Mouse (Mus musculus) right cerebral cortex, adult 2 months (tissue): ENCODE measurements at regions not wholly inside any gene's neighbourhood (a gene's known extent, or its start where the extent isn't known, plus 50 kb on each side); places are given as distances from the start of the nearest gene placed in this dataset.
A peak's percentile ranks its signal among the peaks of the same experiment; 100 is the strongest.

Source experiments
- DNase-seq, 2 experiments: peaks; one replicate each; pipeline ENCODE4 v3.0.0; 2021 to 2022; ENCODE audit warnings: low spot score in 2 of 2

DNA sequence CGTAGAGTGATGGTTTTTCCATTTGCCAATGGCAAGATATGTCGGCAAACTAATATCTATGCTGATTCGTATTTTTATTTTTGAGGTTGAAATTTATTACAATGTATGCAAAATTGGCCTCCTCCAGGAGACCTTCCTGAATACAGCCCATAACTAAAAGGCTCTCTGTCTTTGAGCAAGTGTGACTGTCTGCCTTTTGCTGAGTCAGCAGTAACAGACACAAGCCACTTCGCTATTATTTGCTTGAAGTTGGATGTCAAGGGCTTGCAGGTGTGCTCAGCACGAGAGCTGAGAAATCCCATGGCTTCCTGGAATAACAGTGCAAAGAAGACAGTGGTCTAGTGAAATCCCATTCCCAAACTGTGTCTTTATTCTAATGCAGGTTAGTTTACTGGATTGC lies 56.9 kb downstream of the Dmrt2 start:
- DNase-seq = no peak

DNA sequence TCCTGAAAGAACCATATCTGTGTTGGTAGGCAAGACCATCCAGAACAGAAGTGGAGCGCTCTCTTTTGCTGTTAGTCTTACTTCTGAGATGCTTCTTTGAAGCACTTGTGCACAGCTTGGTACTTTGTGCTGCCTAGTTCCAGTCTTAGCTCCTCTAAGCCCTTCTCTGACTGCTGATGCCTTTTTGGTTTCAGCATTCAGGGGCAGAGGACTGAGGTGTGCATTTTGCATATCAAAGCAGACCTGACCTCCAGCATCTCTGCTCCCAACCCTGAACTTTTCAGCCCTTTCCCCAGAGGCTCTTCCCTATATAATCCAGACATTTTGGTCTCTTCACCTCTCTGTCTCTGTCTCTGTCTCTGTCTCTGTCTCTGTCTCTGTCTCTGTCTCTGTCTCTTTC lies 57.4 kb downstream of the Dmrt2 start:
- DNase-seq = no peak

DNA sequence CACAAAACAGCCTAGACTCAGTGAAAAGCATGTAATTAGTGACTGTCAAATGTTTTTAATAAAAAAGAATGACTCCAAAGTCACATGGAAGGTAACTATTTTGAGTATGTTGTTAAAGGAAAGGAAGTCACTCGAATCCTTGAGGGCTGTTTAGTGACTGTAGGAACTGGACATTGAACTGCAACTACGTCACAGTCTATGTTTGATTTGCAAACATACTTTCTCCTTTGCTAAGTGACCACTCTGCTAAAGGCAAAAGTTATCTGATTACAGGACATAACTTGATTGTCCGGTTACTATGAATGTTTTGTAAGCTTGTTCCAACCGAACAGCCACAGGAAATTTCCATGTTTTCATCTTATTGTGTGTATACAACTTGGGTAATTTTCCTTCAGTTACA lies 106.2 kb downstream of the Dmrt2 start:
- no peak for DNase-seq

DNA sequence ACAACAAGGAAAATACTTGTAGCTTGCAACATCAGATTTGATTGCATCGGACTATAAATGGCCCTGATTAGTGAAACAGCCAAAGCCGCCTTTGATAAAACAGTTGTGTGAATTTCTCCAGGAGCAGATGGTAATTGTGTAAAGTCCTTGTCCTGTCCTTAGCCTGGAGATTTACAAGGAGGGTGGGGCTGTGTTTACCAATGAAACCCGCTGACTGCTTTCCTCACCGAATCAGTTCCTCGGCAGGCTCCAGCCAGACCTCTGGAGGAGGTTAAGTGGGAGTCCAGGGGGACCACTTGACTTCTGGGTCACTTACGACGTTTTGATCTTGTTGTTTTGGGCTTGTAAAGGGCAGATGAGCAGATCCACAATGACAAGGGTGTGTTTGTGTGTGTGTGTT lies 107.1 kb downstream of the Dmrt2 start:
- DNase-seq = no peak

DNA sequence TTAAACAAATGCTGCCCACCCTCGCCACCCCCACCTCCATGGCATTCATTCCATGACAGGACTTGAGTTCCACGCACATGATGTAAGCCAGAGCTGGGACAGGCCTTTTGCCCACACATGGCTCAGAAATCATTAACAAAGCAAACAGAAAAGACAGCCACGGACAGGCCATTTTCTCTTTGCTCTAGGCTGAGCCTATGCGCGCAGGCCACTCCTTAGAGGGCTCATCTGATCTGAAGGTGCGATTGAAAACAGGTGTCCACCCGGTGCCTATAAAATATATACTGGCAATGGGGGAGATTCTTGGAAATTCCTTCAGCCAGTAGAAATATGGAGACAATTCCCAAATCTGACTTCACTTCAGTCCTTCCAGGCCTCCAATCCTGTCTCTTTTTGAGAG lies 109.1 kb downstream of the Dmrt2 start:
- DNase-seq = no peak

DNA sequence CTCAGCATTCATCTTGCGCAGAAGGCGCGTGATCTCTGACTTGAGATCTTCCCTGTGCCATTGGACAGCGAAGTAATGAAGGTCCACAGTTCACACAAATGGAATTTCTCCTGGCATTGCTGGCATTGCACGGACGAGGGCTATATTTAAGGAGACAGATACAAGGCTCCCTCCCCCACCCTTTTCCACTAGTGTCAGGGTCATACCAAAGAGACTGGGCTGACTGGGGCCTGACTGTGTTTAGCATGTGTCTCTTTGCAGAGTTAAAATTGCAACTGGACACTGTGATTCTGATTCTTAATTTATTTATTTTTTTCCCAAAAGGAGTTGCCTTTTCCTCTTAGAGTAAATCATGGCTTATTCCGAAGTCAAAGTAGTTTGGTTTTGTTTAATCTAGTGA lies 130.5 kb downstream of the Dmrt2 start:
- DNase-seq = no peak

DNA sequence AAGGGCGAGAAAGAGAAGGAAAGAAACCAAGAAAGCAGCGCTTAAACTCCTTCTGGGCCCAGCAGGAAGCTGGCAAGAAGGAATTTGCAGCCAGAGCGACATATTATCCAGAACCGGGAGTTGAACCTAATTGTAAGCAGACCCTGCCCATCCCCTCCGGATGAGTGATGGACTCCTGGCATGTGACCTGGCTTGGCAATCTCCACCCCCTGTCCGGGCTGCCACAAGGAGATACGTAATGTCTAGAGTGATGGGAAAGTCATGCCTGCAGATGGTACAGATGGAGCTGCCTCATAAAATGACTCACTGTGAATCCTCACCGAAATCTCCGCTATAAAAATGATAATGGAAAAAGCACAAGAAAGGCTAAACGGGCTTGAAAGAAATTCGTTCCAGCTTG lies 133.1 kb downstream of the Dmrt2 start:
- DNase-seq = peak; percentile 42 to 53

DNA sequence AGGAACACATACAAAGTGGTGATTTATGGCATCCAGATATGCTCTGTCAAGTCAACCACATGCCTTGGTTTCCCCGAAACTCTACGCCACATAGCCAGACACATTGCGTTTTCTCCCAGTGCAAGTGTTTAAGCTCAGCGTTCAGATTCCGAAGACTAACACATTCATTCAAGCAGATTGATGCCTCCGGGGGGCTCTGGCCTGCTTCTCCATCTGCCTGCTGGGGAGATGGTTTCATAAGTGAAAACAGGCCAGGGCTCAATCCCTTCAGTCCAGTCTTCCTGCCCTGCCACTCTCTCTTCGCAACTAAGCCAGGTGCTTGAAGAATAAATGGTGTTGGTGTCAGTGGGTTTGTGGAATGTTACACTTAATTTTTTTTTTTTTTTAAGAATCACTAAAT lies 141.4 kb downstream of the Dmrt2 start:
- no peak for DNase-seq

DNA sequence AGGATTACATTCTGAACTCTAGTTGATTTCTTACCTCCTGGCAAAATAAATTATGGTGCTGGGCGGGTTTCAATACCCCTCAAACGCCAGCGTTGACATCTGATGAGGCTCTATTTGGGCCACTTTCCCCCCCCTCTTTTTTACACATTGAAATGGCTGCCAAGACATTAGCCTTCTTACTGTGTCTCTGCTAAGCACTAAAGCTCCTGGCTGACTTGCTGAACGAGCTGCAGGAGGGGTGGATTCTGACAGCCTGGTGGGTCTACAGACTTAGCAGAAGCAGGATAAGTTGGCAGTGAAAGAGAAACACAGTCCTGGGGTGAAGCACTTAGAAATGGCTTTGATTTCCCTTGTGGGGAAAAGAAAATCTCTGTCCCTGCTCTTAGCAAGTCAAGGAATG lies 172.9 kb downstream of the Dmrt2 start:
- DNase-seq = no peak

DNA sequence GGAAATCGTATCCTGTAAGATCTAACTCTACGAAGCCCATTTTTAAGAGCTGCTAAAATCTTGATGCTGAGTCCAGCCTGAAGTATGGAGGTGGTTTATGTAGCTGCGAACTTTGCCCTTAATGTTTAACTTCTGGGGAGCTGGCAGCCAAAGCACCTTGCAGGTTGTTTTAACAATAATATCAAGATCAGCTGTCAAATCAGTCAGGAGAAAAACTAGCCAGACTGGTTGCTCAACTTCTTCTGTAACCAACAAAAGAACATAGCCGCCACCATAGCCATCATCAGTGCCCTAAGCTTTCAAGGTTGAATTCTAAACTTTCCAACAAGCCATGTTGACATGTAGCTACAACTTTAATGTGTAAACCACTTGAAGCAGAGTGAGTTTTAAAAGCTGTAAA lies 184.1 kb downstream of the Dmrt2 start:
- DNase-seq = no peak

DNA sequence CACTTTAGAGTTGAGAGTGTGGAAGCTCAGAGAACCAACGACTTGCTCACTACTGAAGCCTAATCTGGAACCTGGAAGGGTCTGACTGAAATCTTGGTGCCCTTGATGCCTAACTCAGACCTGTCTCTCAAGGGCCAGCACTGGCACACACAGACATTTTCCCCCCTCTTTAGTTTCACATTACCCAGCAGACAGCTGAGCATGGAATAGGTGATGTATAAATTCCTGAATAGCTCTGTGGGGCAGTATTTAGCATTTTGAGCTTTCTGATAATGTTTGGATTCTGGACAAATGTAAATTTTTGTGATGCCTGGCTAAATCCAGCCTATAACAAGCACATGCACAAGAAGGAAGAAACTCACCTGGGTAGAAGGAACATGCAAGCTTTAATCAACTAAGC lies 191.1 kb downstream of the Dmrt2 start:
- no peak for DNase-seq

DNA sequence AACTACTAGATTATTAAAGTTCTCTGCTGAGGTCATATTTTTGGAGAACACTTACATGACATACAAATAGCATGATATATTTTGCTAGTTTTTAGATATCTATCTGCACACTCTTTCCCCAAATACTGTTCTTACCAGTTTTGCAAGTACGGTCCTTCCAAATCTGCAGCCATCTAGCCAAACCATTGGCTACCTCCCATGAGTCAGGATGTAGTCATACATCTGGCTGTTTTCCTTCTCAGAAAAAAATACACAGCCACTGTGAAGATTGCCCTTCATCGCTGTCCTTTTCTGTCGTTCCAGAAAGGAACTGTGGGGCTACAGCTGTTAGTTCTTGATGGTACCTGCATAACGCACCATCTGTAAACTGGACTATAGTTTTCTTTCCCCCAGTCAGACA lies 234.5 kb downstream of the Dmrt2 start:
- DNase-seq = no peak

DNA sequence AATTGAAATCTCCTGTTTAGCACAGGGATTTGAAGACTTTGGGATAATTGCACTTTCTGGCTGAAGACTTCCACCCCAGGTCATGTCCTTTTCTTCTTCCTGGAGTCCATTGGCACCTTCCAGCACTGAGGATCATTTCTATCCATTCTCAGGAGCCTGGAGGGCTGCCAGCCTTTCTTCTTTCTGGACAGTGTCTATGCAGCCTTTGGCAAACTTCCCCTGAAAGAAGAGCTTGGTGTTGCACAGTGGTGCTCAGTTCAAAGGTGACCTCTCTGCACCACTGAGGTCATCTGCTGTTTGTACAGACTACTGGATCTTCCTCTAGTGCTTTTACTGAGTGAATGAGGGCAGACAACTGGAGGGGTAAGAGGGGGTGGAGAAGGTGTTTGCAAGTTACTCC lies 249.8 kb downstream of the Dmrt2 start:
- no peak for DNase-seq

DNA sequence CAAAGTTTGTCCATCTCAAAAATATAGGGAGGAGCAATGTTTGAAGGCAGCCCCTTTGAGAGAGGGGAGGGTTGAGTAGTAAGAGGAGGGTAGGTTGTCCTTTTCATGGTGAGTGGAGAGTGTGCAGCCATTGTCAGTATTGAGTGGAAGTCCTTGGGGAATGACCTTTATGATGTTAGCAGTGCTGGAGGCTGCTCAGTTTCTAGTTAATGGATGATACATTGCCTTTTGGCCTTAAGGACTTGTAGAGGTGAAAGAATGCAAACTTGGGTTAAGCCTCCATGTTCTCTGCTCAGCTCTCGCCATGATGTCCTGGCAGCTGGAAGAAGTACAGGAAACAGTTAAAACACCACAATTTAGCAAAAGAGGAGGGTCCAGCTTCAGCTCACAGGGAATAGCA lies 250.6 kb downstream of the Dmrt2 start:
- no peak for DNase-seq

DNA sequence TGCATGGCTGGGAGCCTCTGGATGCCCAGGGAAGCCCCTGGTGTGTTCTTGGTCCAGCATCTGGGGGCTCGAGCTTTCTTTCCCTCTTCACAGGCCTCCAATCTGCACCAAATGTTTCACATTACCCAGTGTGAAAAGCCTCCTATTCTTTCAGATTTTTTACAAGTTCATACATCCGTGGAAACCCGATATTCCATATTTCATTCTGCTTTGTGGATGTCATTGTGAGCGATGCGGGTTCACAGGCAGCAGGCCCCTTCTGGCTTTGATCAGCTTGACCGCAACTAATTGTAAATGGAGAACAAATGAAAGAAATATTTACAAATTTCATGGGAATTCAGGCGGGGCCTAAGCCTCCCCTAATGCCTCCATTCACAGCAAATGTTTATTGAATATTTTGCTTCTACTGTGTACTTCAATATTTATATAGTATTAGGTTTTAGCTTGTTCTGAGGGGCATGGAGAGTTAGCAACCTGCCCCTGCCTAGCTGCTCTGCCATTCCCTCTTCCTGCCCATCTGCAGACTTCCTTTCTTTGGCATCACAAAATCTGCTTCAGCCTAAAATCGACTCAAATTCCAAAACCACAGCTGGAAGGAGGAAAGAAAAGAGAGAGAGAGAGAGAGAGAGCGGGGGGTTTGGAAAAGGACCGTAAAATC lies 251.6 kb downstream of the Dmrt2 start:
- no peak for DNase-seq

DNA sequence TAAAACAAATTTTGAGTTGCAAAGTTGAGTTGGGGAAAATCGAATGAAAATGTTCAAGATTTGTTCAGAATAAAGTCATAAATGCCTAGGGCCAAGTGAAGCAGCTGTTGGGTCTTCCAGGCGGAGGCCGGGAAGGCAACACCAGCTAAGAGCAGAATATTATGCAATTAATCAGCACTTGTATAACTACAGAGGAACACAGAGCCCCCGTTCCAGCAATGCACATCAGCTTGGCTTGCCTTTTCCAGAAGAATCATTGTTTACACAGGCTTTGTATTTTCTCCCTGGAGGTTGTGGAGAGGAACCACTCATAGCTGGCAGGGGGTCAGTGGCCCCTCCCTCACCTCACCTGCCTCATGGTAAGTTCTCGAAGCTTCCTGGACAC lies 252.2 kb downstream of the Dmrt2 start:
- no peak for DNase-seq

DNA sequence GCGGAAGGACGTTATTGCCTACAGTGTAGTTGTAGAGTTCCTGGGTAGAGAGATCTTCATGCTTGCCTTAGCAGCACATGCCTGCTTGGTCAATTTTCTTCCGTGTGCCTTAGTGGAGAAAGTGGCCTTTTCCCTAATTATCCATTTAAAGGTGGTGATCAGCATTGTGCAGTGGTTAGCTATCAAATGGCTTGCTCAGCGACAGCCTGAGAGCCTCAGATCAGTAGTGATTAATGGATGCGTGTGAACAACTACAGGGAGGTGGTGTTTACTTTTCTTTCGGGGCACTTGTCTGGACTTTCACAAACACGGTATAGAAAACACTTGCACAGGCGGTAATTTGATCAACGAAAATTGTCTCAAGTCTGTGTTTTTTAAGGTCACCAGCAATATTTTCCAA lies 255.0 kb downstream of the Dmrt2 start:
- DNase-seq = no peak

DNA sequence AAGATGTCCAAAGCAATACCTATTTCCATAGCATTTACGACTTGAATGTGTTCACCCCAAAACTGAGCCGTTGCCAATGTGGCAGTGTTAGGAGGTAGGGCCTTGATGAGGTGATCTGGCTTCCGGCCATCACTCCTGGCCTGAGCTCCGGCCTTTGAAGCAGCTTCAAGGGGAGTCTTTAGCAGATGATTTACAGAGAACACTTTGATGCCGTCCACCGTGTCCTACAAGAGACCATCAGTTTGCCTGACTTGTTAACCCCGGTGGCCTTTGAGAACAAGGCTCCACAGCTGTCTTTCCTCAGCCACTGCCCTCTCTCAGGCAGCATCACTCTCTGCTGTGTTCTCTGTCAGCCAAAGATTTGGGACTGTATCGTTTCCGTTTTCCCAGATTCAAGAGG lies 265.1 kb downstream of the Dmrt2 start:
- no peak for DNase-seq

DNA sequence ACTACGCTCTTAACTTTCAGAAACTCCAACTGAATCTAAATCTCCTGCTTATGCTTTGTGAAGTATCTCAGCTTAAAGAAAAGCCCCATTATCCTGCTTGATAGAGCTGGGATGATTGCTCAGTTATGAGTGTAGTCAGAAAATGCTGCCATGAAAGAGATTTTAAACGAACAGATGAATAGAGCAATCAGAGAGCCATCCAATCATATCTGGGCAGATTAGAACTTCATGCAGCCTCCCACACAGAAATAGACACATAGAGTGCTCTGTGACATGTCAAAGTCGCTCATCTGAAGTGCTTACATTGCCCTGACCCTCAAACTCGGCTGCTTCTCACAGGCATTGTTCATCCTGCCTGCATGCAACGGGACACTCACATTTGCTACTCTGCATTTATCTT lies 299.0 kb downstream of the Dmrt2 start:
- DNase-seq = no peak

DNA sequence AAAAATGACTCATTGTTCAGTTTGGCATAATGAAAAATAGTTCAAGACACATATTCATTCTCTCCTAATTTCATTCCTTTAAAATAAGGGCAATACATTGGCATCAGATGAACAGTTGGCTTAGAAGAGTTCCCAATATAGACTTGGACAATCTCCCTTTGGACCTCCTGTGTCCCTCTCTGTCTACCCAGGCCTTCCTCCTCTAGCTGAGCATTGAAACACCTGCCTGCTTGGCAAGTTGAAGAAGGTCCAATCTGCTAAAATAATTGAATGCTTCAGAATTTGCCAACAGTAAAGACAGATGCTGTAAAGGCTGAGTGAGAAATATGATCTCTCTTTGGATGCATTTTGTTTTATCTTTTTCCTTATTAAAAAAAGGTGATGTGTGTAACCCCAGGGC lies 303.0 kb downstream of the Dmrt2 start:
- no peak for DNase-seq

DNA sequence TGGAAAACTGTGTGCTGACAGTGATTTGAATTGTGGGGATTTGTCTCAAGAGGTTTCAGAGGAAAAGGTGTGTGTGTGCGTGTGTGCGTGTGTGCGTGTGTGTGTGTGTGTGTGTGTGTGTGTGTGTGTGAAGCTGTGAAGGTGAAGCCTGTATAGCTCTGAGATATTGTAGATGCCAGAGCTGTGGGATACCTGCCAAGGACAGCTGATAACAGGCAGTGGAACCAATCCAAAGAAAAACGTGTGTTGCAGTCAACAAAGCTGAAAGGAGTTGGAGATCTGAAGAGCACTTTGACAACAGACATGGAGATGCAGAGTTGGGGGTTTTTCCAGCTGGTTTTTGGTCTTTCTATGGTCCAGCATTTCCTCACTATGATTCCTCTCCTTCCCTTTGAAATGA lies 308.1 kb downstream of the Dmrt2 start:
- DNase-seq = no peak

DNA sequence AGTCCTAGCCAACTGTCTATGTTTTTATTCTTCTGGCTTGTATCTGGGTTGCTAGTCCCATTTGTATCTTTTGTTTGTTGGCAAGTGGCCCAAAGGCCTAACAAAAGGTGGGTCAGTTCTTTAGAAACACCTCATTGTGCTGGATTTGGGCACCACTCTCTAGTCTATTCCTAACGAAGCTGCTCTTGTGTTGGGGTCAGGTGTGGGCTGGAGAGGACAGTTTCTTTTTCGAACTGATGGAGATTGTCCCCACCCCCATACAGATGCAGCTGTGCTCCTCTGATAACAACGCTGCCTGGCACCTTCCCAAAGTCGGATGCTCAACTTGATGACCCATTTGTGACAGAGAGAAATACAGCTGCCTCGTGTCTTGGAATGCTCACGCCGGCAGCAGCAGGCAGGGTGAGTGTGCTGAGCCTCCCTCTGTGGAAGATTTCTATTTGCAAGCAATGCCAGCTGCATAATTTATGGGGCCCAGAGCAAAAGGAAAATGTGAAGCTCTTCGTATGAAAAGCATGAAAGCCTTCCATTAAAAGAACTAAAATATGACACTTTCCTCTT lies 342.5 kb downstream of the Dmrt2 start:
- peak; percentile 15 to 21 for DNase-seq

DNA sequence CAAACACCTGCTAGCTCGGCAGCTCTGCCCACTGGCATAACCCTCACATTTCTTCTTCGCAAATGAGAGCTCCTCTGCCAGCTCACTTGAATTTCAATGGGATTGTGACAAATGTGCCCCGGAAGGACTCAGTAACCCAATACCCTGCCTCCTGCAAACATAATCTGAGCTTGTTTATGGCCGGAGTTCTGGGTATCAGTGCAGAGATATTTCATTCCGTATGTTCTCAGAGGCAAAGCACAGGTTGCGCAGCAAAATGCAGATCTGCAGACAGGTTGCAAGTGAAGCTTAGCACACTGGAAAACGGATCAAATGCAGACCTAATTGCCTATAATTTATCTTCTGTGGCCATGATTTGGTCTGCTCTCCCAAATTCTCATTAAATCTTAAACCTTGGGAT lies 348.9 kb downstream of the Dmrt2 start:
- DNase-seq = no peak

DNA sequence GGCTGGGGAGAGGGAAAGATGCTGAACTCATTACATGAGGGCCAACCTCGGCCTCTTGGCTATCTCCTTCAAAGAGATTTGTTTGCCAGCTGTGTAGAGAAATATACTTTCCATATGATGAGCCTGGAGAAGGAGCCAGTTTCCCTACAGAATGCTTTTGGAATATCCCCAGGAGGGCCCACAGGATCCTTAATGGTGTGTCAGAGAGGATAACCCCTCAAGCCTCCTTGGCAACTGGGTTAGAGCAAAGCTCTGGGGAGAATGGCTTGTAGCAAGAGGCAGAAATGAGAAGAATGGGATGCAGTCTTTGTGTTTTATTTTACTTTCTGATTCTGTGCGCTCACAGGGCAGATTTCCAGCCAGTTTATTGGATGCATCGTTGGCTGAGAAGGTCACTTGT lies 353.9 kb downstream of the Dmrt2 start:
- DNase-seq = no peak
